Mouse (Mus musculus) lung, postnatal 36 days (tissue): Measurements from ENCODE around the gene Arap1.
A peak's percentile ranks its signal among the peaks of the same experiment; 100 is the strongest.

Experiments
- DNase-seq: peaks from one replicate; pipeline ENCODE4 v3.0.0; 2022; ENCODE audit warnings: mixed read lengths

Arap1 gene

GRCm38 (mm10) chr7:101347767-101348270 lies at the start of gene Arap1:
Gene Arap1, plus strand, starts transcription at chr7:101348067.
- peak; percentile 81 for DNase-seq

- DNase-seq = no peak
These were observed 49.5 kb upstream of the Arap1 start for GRCm38 (mm10) chr7:101298375-101298774.

GRCm38 (mm10) chr7:101301361-101301880 lies 46.4 kb upstream of the Arap1 start:
- peak; percentile 49 for DNase-seq

- peak; percentile 95 for DNase-seq
These were observed 45.9 kb upstream of the Arap1 start, which contains the start of gene Atg16l2 for GRCm38 (mm10) chr7:101301881-101302456. Gene Atg16l2, minus strand, starts transcription at chr7:101302251.

GRCm38 (mm10) chr7:101302691-101303090 lies 45.2 kb upstream of the Arap1 start:
- DNase-seq = no peak

- DNase-seq = no peak
These were observed 41.0 kb upstream of the Arap1 start for GRCm38 (mm10) chr7:101306841-101307240.

GRCm38 (mm10) chr7:101309985-101310326 lies 37.9 kb upstream of the Arap1 start:
- DNase-seq = no peak

- peak; percentile 100 for DNase-seq
These were observed 37.4 kb upstream of the Arap1 start for GRCm38 (mm10) chr7:101310327-101311028.

GRCm38 (mm10) chr7:101311061-101311460 lies 36.8 kb upstream of the Arap1 start:
- peak; percentile 27 for DNase-seq

- DNase-seq = no peak
These were observed 34.8 kb upstream of the Arap1 start for GRCm38 (mm10) chr7:101313033-101313432.

- DNase-seq = no peak
These were observed 33.5 kb upstream of the Arap1 start for GRCm38 (mm10) chr7:101314396-101314795.

- DNase-seq = no peak
These were observed 32.2 kb upstream of the Arap1 start for GRCm38 (mm10) chr7:101315699-101316098.

GRCm38 (mm10) chr7:101316591-101317001 lies 31.3 kb upstream of the Arap1 start:
- peak; percentile 65 for DNase-seq

GRCm38 (mm10) chr7:101317014-101317413 lies 30.9 kb upstream of the Arap1 start, which contains the start of gene Stard10:
Gene Stard10, plus strand, starts transcription at chr7:101317086.
- no peak for DNase-seq

GRCm38 (mm10) chr7:101318848-101319247 lies 29.0 kb upstream of the Arap1 start:
- DNase-seq = no peak

- no peak for DNase-seq
These were observed 28.1 kb upstream of the Arap1 start for GRCm38 (mm10) chr7:101319796-101320195.

- DNase-seq = peak; percentile 43
These were observed 27.3 kb upstream of the Arap1 start for GRCm38 (mm10) chr7:101320399-101321217.

GRCm38 (mm10) chr7:101321218-101321827 lies 26.5 kb upstream of the Arap1 start:
- DNase-seq = peak; percentile 54

- no peak for DNase-seq
These were observed 24.7 kb upstream of the Arap1 start for GRCm38 (mm10) chr7:101323141-101323594.

- no peak for DNase-seq
These were observed 23.5 kb upstream of the Arap1 start for GRCm38 (mm10) chr7:101324142-101324962.

- no peak for DNase-seq
These were observed 21.9 kb upstream of the Arap1 start for GRCm38 (mm10) chr7:101326006-101326405.

- DNase-seq = no peak
These were observed 20.6 kb upstream of the Arap1 start for GRCm38 (mm10) chr7:101327263-101327662.
